Mouse (Mus musculus): Measurements from ENCODE around the gene Vmn2r19. TPM values are rescaled to one million over a fixed set of nuclear protein-coding genes. Genes with fewer than 3 reads are reported as not detected.
"Not testable (repeated sequence)": the region's sequence is repeated elsewhere in the genome, so short reads cannot be mapped to it uniquely, and the experiment has no call there.

The Vmn2r19 gene
- total RNA-seq, 2 experiments from 2014 or later = not detected

DNA sequence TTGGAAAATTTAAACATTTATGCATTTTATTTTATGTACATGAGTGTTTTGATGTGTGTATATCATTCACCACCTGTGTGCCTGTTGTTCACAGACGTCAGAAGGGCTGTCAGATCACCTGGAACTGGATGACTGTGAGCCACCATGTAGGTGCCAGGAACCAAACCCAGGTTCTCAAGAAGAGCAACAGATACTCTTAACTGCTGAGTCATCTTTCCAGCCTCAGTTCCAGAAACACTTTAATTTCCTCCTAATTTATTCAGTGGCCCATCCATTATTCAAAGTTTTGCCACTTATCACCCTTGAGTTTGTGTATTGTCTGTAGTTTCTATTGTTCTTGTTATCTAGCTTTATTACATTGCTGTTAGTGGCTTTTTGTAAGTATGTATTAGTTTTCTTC is 11.4 kb upstream of the Vmn2r19 start:
- no peak overlapping the region for H3K27ac ChIP-seq
- DNase-seq (ENCODE audit: low spot score in 2 of 2) = no peak
- no peak for TF ChIP-seq CTCF (conservative IDR thresholded peaks at IDR 0.05)
- H3K4me3 ChIP-seq = no peak overlapping the region

DNA sequence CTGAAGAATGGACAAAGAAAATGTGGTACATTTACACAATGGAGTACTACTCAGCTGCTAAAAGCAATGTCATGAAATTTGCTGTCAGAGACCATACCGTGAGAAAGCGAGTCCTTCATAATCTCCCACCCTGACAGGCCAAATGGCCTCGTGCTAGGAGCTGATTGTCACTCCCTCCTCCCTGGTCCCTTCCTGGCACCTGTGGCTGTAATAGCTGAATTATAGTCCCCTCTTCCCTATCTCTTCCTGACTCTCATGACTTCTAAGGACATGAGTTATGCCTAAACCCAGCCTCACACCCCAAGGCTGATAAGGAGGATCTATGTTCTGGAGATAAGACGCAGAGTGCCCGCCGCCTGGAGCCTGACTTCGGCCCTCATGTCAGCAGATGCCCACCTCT is 1.8 kb upstream of the Vmn2r19 start:
- not testable (repeated sequence) for H3K4me3 ChIP-seq; DNase-seq (ENCODE audit: low spot score in 2 of 2); H3K27ac ChIP-seq

DNA sequence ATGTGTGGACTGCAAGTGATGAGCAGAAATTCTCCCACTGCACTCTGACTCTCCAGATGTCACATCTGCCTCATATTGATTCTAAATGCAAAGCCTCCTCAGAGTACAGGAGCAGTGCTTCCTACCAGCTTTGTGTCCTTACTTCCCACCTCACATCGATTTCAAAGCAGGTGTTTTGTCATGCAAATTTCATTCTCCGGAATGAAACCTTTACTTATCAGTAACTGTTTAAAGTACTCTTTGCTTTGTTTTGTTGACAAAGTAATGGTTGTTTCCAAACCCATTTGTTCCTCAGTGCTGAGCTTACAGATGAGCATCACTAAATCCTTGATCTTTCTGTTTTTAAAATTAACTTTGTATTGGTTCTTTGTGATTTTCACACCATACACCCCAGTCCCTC is 24.4 kb downstream of the Vmn2r19 start:
- Histone ChIP-seq H3K27ac (no peak overlapping the region), H3K4me3 (no peak overlapping the region)
- no peak for DNase-seq (ENCODE audit: low spot score in 2 of 2)
- no peak for TF ChIP-seq CTCF (conservative IDR thresholded peaks at IDR 0.05)

- peak in 1 of 2 experiments; percentile 20 for DNase-seq (ENCODE audit: low spot score in 2 of 2)
- no peak overlapping the region for H3K27ac ChIP-seq
- TF ChIP-seq CTCF (conservative IDR thresholded peaks at IDR 0.05) = peak; percentile 81
- no peak overlapping the region for H3K4me3 ChIP-seq
These were observed 32.0 kb downstream of the Vmn2r19 start for GRCm38 (mm10) chr6:123340093-123340492.

DNA sequence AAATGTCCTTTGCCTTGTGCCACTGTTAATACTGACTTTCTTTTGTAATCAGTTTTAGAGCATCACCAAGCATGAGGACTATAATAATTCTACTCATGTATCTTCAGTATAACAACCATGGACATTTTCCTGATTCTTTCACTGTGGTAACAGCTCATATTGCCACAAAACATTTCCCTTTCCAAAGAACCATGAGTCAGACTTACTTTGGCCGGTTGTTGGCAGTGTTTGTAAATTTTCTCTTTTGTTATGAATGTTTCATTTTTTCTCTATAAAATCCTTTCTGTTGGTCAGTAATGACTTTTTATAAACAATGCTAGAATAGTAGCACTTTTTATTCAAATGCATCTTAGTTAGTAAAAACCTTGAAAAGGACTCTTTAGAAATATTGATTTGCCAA is 38.0 kb downstream of the Vmn2r19 start:
- no peak for TF ChIP-seq CTCF (conservative IDR thresholded peaks at IDR 0.05)
- H3K27ac ChIP-seq = no peak overlapping the region
- no peak overlapping the region for H3K4me3 ChIP-seq
- DNase-seq (ENCODE audit: low spot score in 2 of 2) = no peak

Other genes with a start within 250 kb of the Vmn2r19 start
- 1 to 10 TPM; 1.1 to 2.8 TPM for gene Clec4a2, start 201.9 kb upstream of the Vmn2r19 start, total RNA-seq (2021)
- not detected for gene Clec4b2, start 135.4 kb upstream of the Vmn2r19 start, total RNA-seq (2021)
- not detected for gene Clec4n, start 78.5 kb upstream of the Vmn2r19 start, total RNA-seq (2021)
- not detected for gene Clec4d, start 46.2 kb upstream of the Vmn2r19 start, total RNA-seq (2021)
- gene Clec4e, start 18.5 kb upstream of the Vmn2r19 start, total RNA-seq (2021) = not detected
- gene Vmn2r20, start 109.8 kb downstream of the Vmn2r19 start, total RNA-seq (2021) = not detected
- gene Vmn2r21, start 225.1 kb downstream of the Vmn2r19 start, total RNA-seq (2021) = not detected